Mouse (Mus musculus): ENCODE measurements around the gene Zfp985.

DNA sequence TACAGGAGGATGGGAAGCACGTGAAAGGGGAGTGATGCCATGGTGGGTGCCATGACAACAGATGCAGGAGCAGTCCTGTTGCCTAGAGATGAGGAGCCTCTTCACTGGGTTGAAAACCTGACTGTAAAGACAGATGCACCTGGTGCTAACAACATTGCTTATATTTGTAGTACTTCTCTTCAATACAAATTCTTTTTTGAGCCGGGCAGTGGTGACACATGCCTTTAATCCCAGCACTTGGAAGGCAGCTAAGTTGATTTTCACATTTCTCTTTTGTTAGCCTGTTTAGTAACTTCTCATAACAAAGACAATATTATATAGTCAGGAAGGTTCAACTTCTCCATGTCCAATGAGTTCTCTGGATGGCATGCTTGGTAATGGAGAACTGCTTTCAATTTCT, 34.1 kb upstream of the Zfp985 start:
- TF ChIP-seq CTCF (IDR thresholded peaks at IDR 0.05; ENCODE audit: borderline replicate concordance, extremely low read depth, insufficient read depth, insufficient read length) (no peak), POLR2A (IDR thresholded peaks at IDR 0.05; ENCODE audit: borderline replicate concordance, extremely low read depth, insufficient read depth, insufficient read length, poor library complexity, severe bottlenecking) (no peak)
